Mouse (Mus musculus) splenic B cell, adult 2 months (primary cell): ENCODE data around the gene Slc35c1.

ENCODE experiments used
- DNase-seq: peaks from one replicate; pipeline ENCODE4 v3.0.0-alpha.2; 2011; ENCODE audit warnings: low read depth, low spot score
- H3K27me3 ChIP-seq: 2 replicates; pipeline ENCODE4 v1.6.1; 2012; ENCODE audit warnings: mild to moderate bottlenecking, low read length, moderate library complexity, mixed read lengths; ENCODE audit not compliant: control insufficient read depth, poor library complexity, insufficient read depth, severe bottlenecking
- H3K36me3 ChIP-seq: 2 replicates; pipeline ENCODE4 v1.6.1; 2012; ENCODE audit warnings: mild to moderate bottlenecking, low read length, moderate library complexity, mixed read lengths; ENCODE audit not compliant: control insufficient read depth, poor library complexity, insufficient read depth, severe bottlenecking

Gene Slc35c1

GRCm38 (mm10) chr2:92456970-92457530, 3.3 kb downstream of the Slc35c1 start:
- H3K27me3 ChIP-seq, result no peaks in the 10 kb centered on the region
- DNase-seq, result no peak
- peaks cover 5% of the 10 kb centered on the region for H3K36me3 ChIP-seq

GRCm38 (mm10) chr2:92455704-92456103, 4.6 kb downstream of the Slc35c1 start:
- peak; percentile 53 for DNase-seq
- Histone ChIP-seq H3K36me3 (peaks cover 5% of the 10 kb centered on the region), H3K27me3 (no peaks in the 10 kb centered on the region)

- Histone ChIP-seq H3K36me3 (peaks cover 5% of the 10 kb centered on the region), H3K27me3 (no peaks in the 10 kb centered on the region)
- DNase-seq, result no peak
These were observed 6.2 kb downstream of the Slc35c1 start for GRCm38 (mm10) chr2:92454166-92454565.

DNA sequence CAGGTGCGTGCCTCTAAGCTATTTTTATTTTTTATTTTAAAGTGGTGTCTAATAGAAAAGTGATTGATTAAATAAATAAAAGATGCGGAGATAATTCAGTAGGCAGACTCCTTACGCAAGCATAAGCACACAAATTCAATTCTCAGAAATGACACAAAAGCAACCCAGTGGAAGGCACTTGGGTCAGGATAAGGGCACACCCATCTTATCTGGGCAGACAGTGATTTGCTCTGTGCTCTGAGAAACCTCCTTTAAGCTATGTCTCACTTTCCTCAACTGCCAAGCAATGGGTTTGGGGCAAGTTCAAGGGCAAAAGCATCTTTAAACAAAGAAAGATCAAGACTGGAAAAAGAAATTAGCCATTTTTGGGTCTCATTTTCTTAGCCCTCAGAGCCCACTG, 9.2 kb downstream of the Slc35c1 start:
- H3K36me3 ChIP-seq, result peaks cover 5% of the 10 kb centered on the region
- no peaks in the 10 kb centered on the region for H3K27me3 ChIP-seq
- no peak for DNase-seq

GRCm38 (mm10) chr2:92447121-92447740, 13.1 kb downstream of the Slc35c1 start:
- no peak for DNase-seq
- Histone ChIP-seq H3K36me3 (no peaks in the 10 kb centered on the region), H3K27me3 (no peaks in the 10 kb centered on the region)

- no peak for DNase-seq
- Histone ChIP-seq H3K36me3 (no peaks in the 10 kb centered on the region), H3K27me3 (no peaks in the 10 kb centered on the region)
These were observed 13.7 kb downstream of the Slc35c1 start for GRCm38 (mm10) chr2:92446656-92447055.

- H3K36me3 ChIP-seq, result no peaks in the 10 kb centered on the region
- no peak for DNase-seq
These were observed 14.4 kb downstream of the Slc35c1 start for GRCm38 (mm10) chr2:92445890-92446289.

GRCm38 (mm10) chr2:92444376-92444775, 16.0 kb downstream of the Slc35c1 start:
- no peak for DNase-seq

More at GRCm38 (mm10) chr2:92445890-92446289, 14.4 kb downstream of the Slc35c1 start:
- H3K27me3 ChIP-seq, result no peaks in the 10 kb centered on the region

GRCm38 (mm10) chr2:92443313-92443712, 17.0 kb downstream of the Slc35c1 start:
- Histone ChIP-seq H3K36me3 (no peaks in the 10 kb centered on the region), H3K27me3 (no peaks in the 10 kb centered on the region)
- DNase-seq, result no peak

More at GRCm38 (mm10) chr2:92444376-92444775, 16.0 kb downstream of the Slc35c1 start:
- H3K36me3 ChIP-seq, result no peaks in the 10 kb centered on the region
- no peaks in the 10 kb centered on the region for H3K27me3 ChIP-seq

DNA sequence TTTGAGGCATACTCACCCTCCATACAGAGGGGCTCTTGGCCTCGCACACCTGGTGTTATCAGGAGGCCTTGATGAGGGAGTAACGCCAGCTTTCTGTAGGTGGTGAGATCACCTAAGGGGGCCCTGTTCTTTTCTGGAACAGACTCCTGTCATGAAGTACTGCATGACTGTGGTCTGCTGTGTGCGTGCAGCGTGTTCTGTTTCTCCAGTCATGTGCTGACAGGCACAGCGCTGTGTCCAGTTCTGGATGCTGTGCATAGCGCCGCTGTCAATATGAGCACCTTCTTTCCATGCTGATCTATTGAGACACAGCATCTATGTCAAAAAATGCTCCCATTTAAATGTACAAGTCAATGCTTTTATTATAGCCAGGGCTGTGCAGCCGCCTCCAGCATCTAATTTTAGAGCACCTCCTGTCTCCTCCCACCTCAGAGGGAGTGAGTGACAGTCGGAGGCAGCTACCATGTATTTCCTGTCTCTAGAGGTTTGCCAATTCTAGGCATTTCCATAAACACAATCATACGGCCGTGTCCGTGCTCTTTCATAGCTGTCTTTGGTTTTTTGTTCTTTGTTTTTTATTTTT, 17.8 kb downstream of the Slc35c1 start:
- Histone ChIP-seq H3K36me3 (no peaks in the 10 kb centered on the region), H3K27me3 (no peaks in the 10 kb centered on the region)
- DNase-seq, result peak; percentile 50

DNA sequence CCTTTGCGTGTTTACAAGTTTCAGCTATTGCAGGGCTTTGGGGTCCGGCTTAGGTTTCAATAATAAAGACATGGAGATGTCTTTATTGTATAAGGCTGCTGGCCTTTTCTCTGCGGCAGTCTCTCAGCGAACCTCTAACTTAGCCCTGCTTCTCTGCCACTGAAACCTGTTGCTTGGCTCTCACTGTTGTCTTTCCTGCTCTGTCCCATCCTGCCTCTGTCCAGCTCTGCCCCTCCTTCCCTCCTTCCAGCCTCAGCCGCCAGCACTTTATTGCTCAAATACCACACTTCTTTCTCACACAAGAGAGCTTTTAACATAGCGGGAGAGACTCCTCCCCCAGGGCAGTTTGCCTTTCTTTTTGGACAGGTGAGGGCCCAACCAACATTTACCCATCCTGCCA, 19.9 kb downstream of the Slc35c1 start:
- Histone ChIP-seq H3K36me3 (no peaks in the 10 kb centered on the region), H3K27me3 (no peaks in the 10 kb centered on the region)
- no peak for DNase-seq

GRCm38 (mm10) chr2:92438567-92438966, 21.8 kb downstream of the Slc35c1 start:
- no peak for DNase-seq
- H3K36me3 ChIP-seq, result no peaks in the 10 kb centered on the region
- H3K27me3 ChIP-seq, result no peaks in the 10 kb centered on the region

DNA sequence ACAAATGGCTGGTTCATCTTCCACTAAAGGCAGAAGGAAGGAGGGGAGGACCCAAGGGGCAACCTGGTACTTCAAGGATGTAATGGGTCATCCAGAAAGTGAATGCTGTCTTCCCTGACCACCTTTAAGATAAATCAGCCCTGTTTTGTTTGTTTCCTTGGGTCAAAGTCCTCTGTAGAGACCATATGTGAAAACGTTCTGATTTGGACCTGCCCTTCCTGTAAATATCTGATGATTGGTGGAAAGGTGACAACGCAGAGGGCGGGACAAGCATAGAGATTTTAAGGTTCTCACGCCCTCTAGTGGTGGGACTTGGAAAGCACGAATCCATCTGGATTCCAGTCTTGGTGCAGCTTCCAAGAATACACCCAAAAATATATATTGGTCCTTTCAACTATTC, 22.5 kb downstream of the Slc35c1 start:
- Histone ChIP-seq H3K27me3 (no peaks in the 10 kb centered on the region), H3K36me3 (no peaks in the 10 kb centered on the region)
- peak; percentile 86 for DNase-seq

DNA sequence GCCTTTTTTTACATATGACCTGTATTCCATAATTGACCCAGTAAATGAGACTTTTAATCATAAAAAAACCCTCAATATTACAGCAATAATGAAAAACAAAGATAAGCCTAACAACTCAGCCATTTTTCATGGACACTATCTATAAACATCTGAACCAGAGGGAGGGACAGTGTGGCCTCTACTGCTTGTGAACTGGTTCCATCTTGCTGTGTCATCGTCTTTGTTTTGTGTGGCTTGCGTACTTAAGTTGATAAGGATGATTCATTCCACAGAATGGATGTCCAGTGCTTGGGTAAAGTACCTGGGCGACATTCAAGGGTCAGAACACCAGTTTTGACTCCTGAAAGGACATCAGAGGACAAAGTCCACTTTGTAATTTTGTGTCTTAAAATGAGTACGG, 23.0 kb downstream of the Slc35c1 start:
- H3K27me3 ChIP-seq, result no peaks in the 10 kb centered on the region
- no peak for DNase-seq
- H3K36me3 ChIP-seq, result no peaks in the 10 kb centered on the region

- Histone ChIP-seq H3K27me3 (no peaks in the 10 kb centered on the region), H3K36me3 (no peaks in the 10 kb centered on the region)
These were observed 25.3 kb downstream of the Slc35c1 start for GRCm38 (mm10) chr2:92435023-92435422.

More at GRCm38 (mm10) chr2:92435023-92435422, 25.3 kb downstream of the Slc35c1 start:
- no peak for DNase-seq
